Mouse (Mus musculus): Measurements from ENCODE around the gene Ppm1e. TPM values are rescaled to one million over a fixed set of nuclear protein-coding genes. Genes with fewer than 3 reads are reported as not detected.

Ppm1e gene
- total RNA-seq (2023): 0.47 TPM

GRCm38 (mm10) chr11:87358331-87359261 is at the start of gene Ppm1e:
Ppm1e (minus strand) TSS chr11:87359023.

GRCm38 (mm10) chr11:87404876-87405275 is 46.1 kb upstream of the Ppm1e start, which contains the start of the genes Rad51c and Tex14:
Rad51c (minus strand) TSS chr11:87404954.
Tex14 (plus strand) TSS chr11:87405065.

Other genes starting within 250 kb of the Ppm1e start
- 4.6 TPM for gene Ska2, start 249.8 kb downstream of the Ppm1e start, total RNA-seq (2023)
- gene Trim37, start 231.9 kb downstream of the Ppm1e start, total RNA-seq (2023): 13.9 TPM
- gene Rad51c, start 45.9 kb upstream of the Ppm1e start, total RNA-seq (2023): 2.3 TPM
- gene Tex14, start 46.0 kb upstream of the Ppm1e start, total RNA-seq (2023): 0.77 TPM
- gene Gm11492, start 207.6 kb upstream of the Ppm1e start, total RNA-seq (2023): not detected
- gene Sept4, start 209.9 kb upstream of the Ppm1e start, total RNA-seq (2023): 4.3 TPM
- gene Mtmr4, start 233.1 kb upstream of the Ppm1e start, total RNA-seq (2023): 24.1 TPM

Measured in CD4-positive naive resting alpha-beta T cell, adult 57 days (primary cell).